In genomic region chr2:117263786-117264408, GRCm38 (mm10) we compare ENCODE assay signal across 8 mouse cellular contexts. TPM values are rescaled to one million over a fixed set of nuclear protein-coding genes. Genes with fewer than 3 reads are reported as not detected.
DNase-seq lines count a peak whose midpoint lies in the region; ATAC-seq and TF ChIP-seq lines count a peak whose summit lies in the region.

No protein-coding gene starts in this region.

- TF ChIP-seq POLR2A in ES-Bruce4 (IDR thresholded peaks at IDR 0.05; ENCODE audit: insufficient read depth, low read length) = no peak
- TF ChIP-seq POLR2A in bone marrow macrophage, adult 2 months (IDR thresholded peaks at IDR 0.05; ENCODE audit: borderline replicate concordance, low read depth, low read length) = no peak
- TF ChIP-seq POLR2A in embryonic fibroblast, embryonic 13.5 days (IDR thresholded peaks at IDR 0.05; ENCODE audit: low read depth, low read length) = no peak
- TF ChIP-seq POLR2A in lung, adult 2 months (IDR thresholded peaks at IDR 0.05; ENCODE audit: borderline replicate concordance, extremely low read depth, low read depth, low read length) = no peak

- H3K9me3 ChIP-seq in ES-Bruce4 (replicated peaks; ENCODE audit: control insufficient read depth, insufficient read depth, low read length, poor library complexity, severe bottlenecking) = no peaks in the 10 kb centered on the region
- no peaks in the 10 kb centered on the region for H3K9me3 ChIP-seq in heart, postnatal 0 days (replicated peaks; ENCODE audit: control insufficient read depth, low read length)

- no peaks in the 10 kb centered on the region for H3K4me1 ChIP-seq in ES-Bruce4 (ENCODE audit: control insufficient read depth, insufficient read depth, low read length)
- peaks cover 10% of the 10 kb centered on the region for H3K4me1 ChIP-seq in bone marrow macrophage, adult 2 months (ENCODE audit: control insufficient read depth, insufficient read depth, low read length)
- H3K4me1 ChIP-seq in embryonic fibroblast, embryonic 13.5 days (ENCODE audit: control insufficient read depth, insufficient read depth, low read length) = no peaks in the 10 kb centered on the region
- H3K4me1 ChIP-seq in heart, postnatal 0 days (ENCODE audit: control insufficient read depth, insufficient read depth) = no peaks in the 10 kb centered on the region
- H3K4me1 ChIP-seq in lung, adult 2 months (ENCODE audit: control insufficient read depth, insufficient read depth, low read length) = no peaks in the 10 kb centered on the region

- no peak; the same call in 1 of the 2 replicates for ATAC-seq in heart, postnatal 0 days (ENCODE audit: insufficient read depth, low read depth)

- peaks cover 15% of the 10 kb centered on the region for H3K36me3 ChIP-seq in ES-Bruce4 (ENCODE audit: control insufficient read depth, insufficient read depth, low read length, poor library complexity, severe bottlenecking)
- H3K36me3 ChIP-seq in heart, postnatal 0 days (replicated peaks; ENCODE audit: control insufficient read depth, insufficient read depth, low read length) = peaks cover 47% of the 10 kb centered on the region

- peak; percentile 95 for TF ChIP-seq CTCF in ES-Bruce4 (IDR thresholded peaks at IDR 0.05; ENCODE audit: low read depth, low read length)
- peak; percentile 75 for TF ChIP-seq CTCF in bone marrow macrophage, adult 2 months (IDR thresholded peaks at IDR 0.05; ENCODE audit: low read depth, low read length)
- peak; percentile 86 for TF ChIP-seq CTCF in embryonic fibroblast, embryonic 13.5 days (IDR thresholded peaks at IDR 0.05; ENCODE audit: borderline replicate concordance, insufficient read depth, low read length)
- TF ChIP-seq CTCF in heart, postnatal 0 days (IDR thresholded peaks at IDR 0.05; ENCODE audit: low read depth) = peak; percentile 79
- peak; percentile 89 for TF ChIP-seq CTCF in lung, adult 2 months (IDR thresholded peaks at IDR 0.05; ENCODE audit: insufficient read depth, low read length)

- H3K4me2 ChIP-seq in heart, postnatal 0 days (ENCODE audit: low read depth, low read length) = no peak overlapping the region

- H3K27ac ChIP-seq in ES-Bruce4 (ENCODE audit: insufficient read depth, low read length) = no peak overlapping the region
- H3K27ac ChIP-seq in bone marrow macrophage, adult 2 months (ENCODE audit: insufficient read depth, low read depth, low read length) = no peak overlapping the region
- no peak overlapping the region for H3K27ac ChIP-seq in embryonic fibroblast, embryonic 13.5 days (ENCODE audit: insufficient read depth, low read length)
- H3K27ac ChIP-seq in heart, postnatal 0 days (ENCODE audit: low read depth) = no peak overlapping the region

- DNase-seq in heart, postnatal 0 days (ENCODE audit: low spot score) = peak; percentile 41
- peak; percentile 54 to 82 for DNase-seq in kidney, postnatal 36 days
- peak; percentile 54 for DNase-seq in lung, adult 2 months
- peak; percentile 54 for DNase-seq in ovary, postnatal 14 days (ENCODE audit: low spot score)
- DNase-seq in thymus, postnatal 0 days (ENCODE audit: low spot score) = peak; percentile 70

- WGBS in heart, postnatal 0 days = 64% methylated on average over 11 of the region's 11 CpGs
- WGBS in lung, adult 2 months = 71% methylated on average over 11 of the region's 11 CpGs

- no peak for TF ChIP-seq EP300 in ES-Bruce4 (IDR thresholded peaks at IDR 0.05; ENCODE audit: insufficient read depth, low read depth, low read length)
- TF ChIP-seq EP300 in heart, postnatal 0 days (IDR thresholded peaks at IDR 0.05; ENCODE audit: low read depth) = no peak

- H3K9ac ChIP-seq in ES-Bruce4 (ENCODE audit: low read depth, poor library complexity, severe bottlenecking) = no peak overlapping the region
- no peak overlapping the region for H3K9ac ChIP-seq in heart, postnatal 0 days (replicated peaks; ENCODE audit: low read depth, low read length)

- no peaks in the 10 kb centered on the region for H3K27me3 ChIP-seq in ES-Bruce4 (ENCODE audit: control insufficient read depth, insufficient read depth, low read length, poor library complexity, severe bottlenecking)
- no peaks in the 10 kb centered on the region for H3K27me3 ChIP-seq in heart, postnatal 0 days (ENCODE audit: control insufficient read depth, insufficient read depth, low read length)

- H3K4me3 ChIP-seq in ES-Bruce4 (ENCODE audit: low read depth, low read length) = no peak overlapping the region
- no peak overlapping the region for H3K4me3 ChIP-seq in bone marrow macrophage, adult 2 months (ENCODE audit: insufficient read depth, low read length)
- H3K4me3 ChIP-seq in embryonic fibroblast, embryonic 13.5 days (ENCODE audit: insufficient read depth, low read length) = no peak overlapping the region
- no peak overlapping the region for H3K4me3 ChIP-seq in heart, postnatal 0 days (ENCODE audit: low read depth, low read length)
- H3K4me3 ChIP-seq in lung, adult 2 months (replicated peaks; ENCODE audit: extremely low read depth, low read depth, low read length) = no peak overlapping the region

RNA-seq across cellular contexts. Expression of gene Fam98b, which starts 14.4 kb away (rescaled TPM):
- 74.2 and 76.1 TPM in 2 replicates for polyA plus RNA-seq in ES-Bruce4 (2011; ENCODE audit: insufficient read depth, insufficient read length, low read depth, missing spikeins)
- 30.1 and 31.2 TPM in 2 replicates for polyA plus RNA-seq in bone marrow macrophage, adult 2 months (2012; ENCODE audit: insufficient read depth, insufficient read length, missing spikeins)
- 68.5 and 70.8 TPM in 2 replicates for polyA plus RNA-seq in embryonic fibroblast, embryonic 13.5 days (2011; ENCODE audit: insufficient read length, low read depth, missing spikeins)
- 0.61 and 2.8 TPM in 2 replicates for total RNA-seq in heart, postnatal 0 days (2014; rRNA removed; ENCODE audit: low replicate concordance)
- 7.0 and 8.3 TPM in 2 replicates for polyA plus RNA-seq in heart, postnatal 0 days (2015; fragmentation: Nextera tagmentation; extraction: Ambion mirVana)
- 3.7 and 6.5 TPM in 2 replicates for polyA plus RNA-seq in lung, adult 2 months (2012; rRNA removed)
- 10.7 and 13.5 TPM in 2 replicates for polyA plus RNA-seq in thymus, postnatal 0 days (2015; fragmentation: Nextera tagmentation; extraction: Ambion mirVana)
